Mouse (Mus musculus) heart, embryonic 12.5 days (tissue): ENCODE data around the gene Stc2. TPM values are rescaled to one million over a fixed set of nuclear protein-coding genes. Genes with fewer than 3 reads are reported as not detected.

ENCODE experiments used
- ATAC-seq: fragments of 200-750 bp; cut with Nextera tagmentation; 2 replicates; pipeline ENCODE4 v1.8.0; 2017; ENCODE audit warnings: moderate TSS enrichment, moderate library complexity; ENCODE audit not compliant: insufficient number of reproducible peaks, low FRiP score
- H3K27ac ChIP-seq: fragments of 300-500 bp; sonication (generic); 2 replicates; pipeline ENCODE4 v1.5.1; 2016; ENCODE audit warnings: mild to moderate bottlenecking, moderate library complexity; ENCODE audit not compliant: poor library complexity, severe bottlenecking
- H3K27me3 ChIP-seq: fragments of 300-500 bp; sonication (generic); replicated peaks from 2 replicates; pipeline ENCODE4 v1.6.1; 2016; ENCODE audit warnings: mild to moderate bottlenecking, moderate library complexity
- H3K36me3 ChIP-seq: fragments of 300-500 bp; sonication (generic); 2 replicates; pipeline ENCODE4 v1.6.1; 2016; ENCODE audit warnings: mild to moderate bottlenecking, moderate library complexity
- H3K4me1 ChIP-seq: fragments of 300-500 bp; sonication (generic); replicated peaks from 2 replicates; pipeline ENCODE4 v1.6.1; 2016; ENCODE audit warnings: mild to moderate bottlenecking
- H3K4me2 ChIP-seq: fragments of 300-500 bp; sonication (generic); 2 replicates; pipeline ENCODE4 v1.6.1; 2016; ENCODE audit warnings: mild to moderate bottlenecking, moderate library complexity
- H3K4me3 ChIP-seq: fragments of 300-500 bp; sonication (generic); 2 replicates; pipeline ENCODE4 v1.5.1; 2016; ENCODE audit warnings: mild to moderate bottlenecking
- H3K9ac ChIP-seq: fragments of 300-500 bp; sonication (generic); 2 replicates; pipeline ENCODE4 v1.6.1; 2016; ENCODE audit warnings: mild to moderate bottlenecking, moderate library complexity
- H3K9me3 ChIP-seq: fragments of 300-500 bp; sonication (generic); replicated peaks from 2 replicates; pipeline ENCODE4 v1.6.1; 2016; ENCODE audit warnings: mild to moderate bottlenecking, moderate library complexity
- WGBS: fragments of 180-500 bp; shearing (Covaris S2); methylation state at CpG from one replicate; pipeline ENCODE4 v1.1.7; 2016; 5-methylcytosine and 5-hydroxymethylcytosine counted together
- polyA plus RNA-seq: library from polyadenylated mRNA; unstranded; fragments of >200 nt; fragmentation: Nextera tagmentation; extraction: Ambion mirVana; gene quantifications from 2 replicates; pipeline ENCODE4 v1.2.1, GENCODE M21; 2016

Gene Stc2
- polyA plus RNA-seq, result 3.7 and 3.8 TPM in 2 replicates

DNA sequence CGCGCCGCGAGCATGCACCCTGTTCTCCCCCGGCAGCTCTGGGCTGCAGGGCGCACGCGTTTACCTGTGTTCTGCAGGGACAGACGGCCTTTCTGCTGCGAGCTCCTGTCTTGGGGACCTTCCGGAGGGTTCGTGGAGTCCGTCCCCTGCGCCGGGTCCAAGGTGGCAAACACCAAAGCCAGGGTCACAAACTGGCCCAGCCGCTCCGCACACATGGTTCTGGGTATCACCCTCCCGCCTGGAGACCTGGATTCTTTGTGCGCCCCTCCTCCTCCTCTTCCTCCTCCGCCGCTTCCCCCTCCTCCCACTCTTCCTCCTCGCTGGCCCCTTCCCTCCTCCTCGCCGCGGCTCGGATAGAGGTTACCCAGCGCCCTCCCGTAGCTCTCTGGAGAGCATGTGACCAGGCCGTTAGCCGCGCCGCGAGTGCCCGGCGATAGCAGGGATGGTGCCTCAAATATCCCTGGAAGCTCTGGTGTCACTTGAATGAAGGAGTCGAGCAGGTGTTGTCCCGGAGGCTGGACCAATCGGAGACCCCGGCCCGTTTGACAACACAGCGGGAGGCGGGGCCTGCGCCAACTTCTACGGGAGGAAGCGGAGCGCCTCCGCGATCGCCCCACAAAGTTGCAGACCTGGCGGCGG, at the start of gene Stc2:
Gene Stc2, minus strand, starts transcription at position 427 of the 639 bp plus-strand sequence.
- no peaks in the 10 kb centered on the region for H3K36me3 ChIP-seq
- ATAC-seq, result peak; percentile 81
- under 1% methylated on average over 50 of the region's 51 CpGs for WGBS
- H3K4me3 ChIP-seq, result peak within 1 kb of the TSS; percentile 64
- H3K27ac ChIP-seq, result peak within 1 kb of the TSS; percentile 46
- peaks cover 22% of the 10 kb centered on the region for H3K4me1 ChIP-seq
- peak within 1 kb of the TSS; percentile 74 for H3K9ac ChIP-seq
- H3K4me2 ChIP-seq, result peak within 1 kb of the TSS; percentile 92
- no peaks in the 10 kb centered on the region for H3K9me3 ChIP-seq
- H3K27me3 ChIP-seq, result peaks cover 35% of the 10 kb centered on the region

DNA sequence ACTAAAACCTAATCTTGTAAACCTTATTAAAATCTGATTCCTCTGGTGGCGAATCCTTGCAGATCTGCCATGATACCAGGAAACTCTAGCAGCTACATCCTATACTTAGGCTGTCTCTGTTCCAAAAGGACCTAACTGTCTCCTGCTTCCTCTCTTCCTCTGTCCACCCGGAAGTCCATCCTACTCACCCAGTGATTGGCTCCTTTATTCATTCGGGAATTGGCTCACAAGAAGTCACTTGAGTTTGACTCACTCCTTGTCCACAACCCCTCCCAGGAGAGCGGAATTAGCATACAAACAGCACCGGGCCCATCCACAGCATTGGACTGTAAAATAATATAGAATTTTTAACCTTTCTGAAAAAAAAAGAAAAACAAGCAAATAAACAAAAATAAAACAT, 47.2 kb upstream of the Stc2 start:
- no peak overlapping the region for H3K4me3 ChIP-seq
- ATAC-seq, result no peak
- no peaks in the 10 kb centered on the region for H3K4me1 ChIP-seq
- H3K9ac ChIP-seq, result no peak overlapping the region
- H3K9me3 ChIP-seq, result no peaks in the 10 kb centered on the region
- H3K36me3 ChIP-seq, result no peaks in the 10 kb centered on the region
- H3K27ac ChIP-seq, result no peak overlapping the region
- no peak overlapping the region for H3K4me2 ChIP-seq
- 65% methylated on average over 5 of the region's 5 CpGs for WGBS
- no peaks in the 10 kb centered on the region for H3K27me3 ChIP-seq

DNA sequence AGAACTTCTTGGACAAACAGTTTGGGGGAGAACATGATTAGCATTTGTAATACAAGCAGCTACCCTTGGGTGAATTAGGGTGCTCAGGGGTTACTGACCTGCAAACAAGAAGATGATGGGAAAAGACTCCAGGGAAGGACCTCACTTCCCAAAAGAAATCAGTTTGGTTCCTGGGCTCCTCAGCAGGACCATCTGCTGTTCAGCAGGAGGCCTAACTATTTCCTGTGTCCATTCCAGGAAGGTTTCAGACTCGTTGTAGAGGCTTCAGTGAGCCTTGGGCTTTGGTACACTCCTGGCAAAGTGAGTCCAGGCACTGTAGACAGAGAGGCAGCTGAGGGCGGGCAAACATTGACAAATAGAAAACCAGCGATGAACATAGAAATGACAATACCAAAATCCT, 42.5 kb upstream of the Stc2 start:
- WGBS, result 60% methylated on average over 3 of the region's 3 CpGs
- H3K4me3 ChIP-seq, result no peak overlapping the region
- no peaks in the 10 kb centered on the region for H3K27me3 ChIP-seq
- H3K9me3 ChIP-seq, result no peaks in the 10 kb centered on the region
- H3K27ac ChIP-seq, result no peak overlapping the region
- ATAC-seq, result no peak
- H3K4me1 ChIP-seq, result no peaks in the 10 kb centered on the region
- no peaks in the 10 kb centered on the region for H3K36me3 ChIP-seq
- no peak overlapping the region for H3K4me2 ChIP-seq
- H3K9ac ChIP-seq, result no peak overlapping the region

DNA sequence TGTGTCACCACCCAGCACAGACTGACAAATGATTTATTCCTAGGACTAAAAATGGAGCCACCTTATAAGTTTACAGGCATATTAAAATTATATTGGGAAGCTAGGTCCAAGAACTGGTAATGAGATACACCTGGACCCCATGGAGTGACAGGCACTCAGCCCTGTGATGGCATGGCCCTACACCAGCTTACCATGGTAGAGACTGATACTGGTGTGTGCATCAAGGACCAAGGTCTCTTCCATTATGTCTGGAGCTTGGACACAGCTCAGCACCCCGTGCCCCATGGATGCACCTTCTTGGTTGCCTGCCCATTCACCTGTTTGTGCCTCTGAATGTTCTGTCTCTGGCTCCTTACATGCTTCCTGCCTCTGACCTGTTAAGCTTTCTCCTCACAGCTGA, 36.9 kb upstream of the Stc2 start:
- Histone ChIP-seq H3K36me3 (no peaks in the 10 kb centered on the region), H3K4me2 (no peak overlapping the region), H3K9me3 (no peaks in the 10 kb centered on the region), H3K27me3 (no peaks in the 10 kb centered on the region), H3K4me1 (no peaks in the 10 kb centered on the region), H3K4me3 (no peak overlapping the region), H3K9ac (no peak overlapping the region), H3K27ac (no peak overlapping the region)
- 70% methylated on average over 1 of the region's 1 CpGs for WGBS
- ATAC-seq, result no peak

DNA sequence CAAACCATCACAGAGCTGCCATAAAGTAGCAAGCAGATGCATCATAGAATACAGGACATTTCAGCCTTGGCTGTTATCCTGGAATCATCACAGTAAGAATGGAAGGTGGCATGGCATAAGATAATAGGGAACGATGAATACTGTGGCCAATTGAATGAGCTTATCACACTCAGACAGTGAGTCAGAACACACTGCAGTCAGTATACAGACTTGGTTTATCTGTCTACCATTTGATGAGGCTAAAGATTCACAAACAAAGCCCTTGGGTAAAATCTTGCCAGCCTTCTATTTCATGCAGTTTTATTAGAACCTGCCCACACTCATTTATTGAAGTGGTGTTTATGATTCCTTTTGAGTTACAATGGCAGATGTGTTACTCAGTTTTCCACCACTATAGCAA, 33.2 kb upstream of the Stc2 start:
- Histone ChIP-seq H3K27me3 (no peaks in the 10 kb centered on the region), H3K4me2 (no peak overlapping the region), H3K36me3 (no peaks in the 10 kb centered on the region), H3K9ac (no peak overlapping the region), H3K27ac (no peak overlapping the region), H3K4me3 (no peak overlapping the region), H3K9me3 (no peaks in the 10 kb centered on the region), H3K4me1 (no peaks in the 10 kb centered on the region)
- ATAC-seq, result no peak
- 71% methylated on average over 1 of the region's 1 CpGs for WGBS

DNA sequence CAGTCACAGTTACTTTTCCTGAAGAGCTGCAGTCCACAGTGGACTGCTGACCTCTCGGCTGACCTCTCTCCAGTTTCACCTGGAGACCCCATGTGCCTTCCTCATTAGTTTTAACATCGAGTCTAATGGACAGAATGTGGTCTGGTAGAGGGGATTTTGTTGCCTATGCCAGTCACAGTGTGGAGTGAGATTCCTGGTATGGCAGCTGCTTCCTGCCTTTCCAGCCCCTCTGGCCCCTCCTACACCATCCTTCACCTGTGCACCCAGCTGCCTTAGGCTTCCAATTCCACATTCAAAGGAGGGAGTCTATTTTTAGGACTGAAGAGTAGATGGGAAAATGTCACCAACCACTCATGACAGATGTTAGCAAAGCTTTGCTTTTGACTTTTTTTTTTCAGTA, 28.7 kb upstream of the Stc2 start:
- no peak for ATAC-seq
- Histone ChIP-seq H3K36me3 (no peaks in the 10 kb centered on the region), H3K27me3 (no peaks in the 10 kb centered on the region), H3K9me3 (no peaks in the 10 kb centered on the region), H3K27ac (no peak overlapping the region), H3K4me1 (no peaks in the 10 kb centered on the region), H3K4me2 (no peak overlapping the region), H3K4me3 (no peak overlapping the region), H3K9ac (no peak overlapping the region)
- 67% methylated on average over 2 of the region's 2 CpGs for WGBS

DNA sequence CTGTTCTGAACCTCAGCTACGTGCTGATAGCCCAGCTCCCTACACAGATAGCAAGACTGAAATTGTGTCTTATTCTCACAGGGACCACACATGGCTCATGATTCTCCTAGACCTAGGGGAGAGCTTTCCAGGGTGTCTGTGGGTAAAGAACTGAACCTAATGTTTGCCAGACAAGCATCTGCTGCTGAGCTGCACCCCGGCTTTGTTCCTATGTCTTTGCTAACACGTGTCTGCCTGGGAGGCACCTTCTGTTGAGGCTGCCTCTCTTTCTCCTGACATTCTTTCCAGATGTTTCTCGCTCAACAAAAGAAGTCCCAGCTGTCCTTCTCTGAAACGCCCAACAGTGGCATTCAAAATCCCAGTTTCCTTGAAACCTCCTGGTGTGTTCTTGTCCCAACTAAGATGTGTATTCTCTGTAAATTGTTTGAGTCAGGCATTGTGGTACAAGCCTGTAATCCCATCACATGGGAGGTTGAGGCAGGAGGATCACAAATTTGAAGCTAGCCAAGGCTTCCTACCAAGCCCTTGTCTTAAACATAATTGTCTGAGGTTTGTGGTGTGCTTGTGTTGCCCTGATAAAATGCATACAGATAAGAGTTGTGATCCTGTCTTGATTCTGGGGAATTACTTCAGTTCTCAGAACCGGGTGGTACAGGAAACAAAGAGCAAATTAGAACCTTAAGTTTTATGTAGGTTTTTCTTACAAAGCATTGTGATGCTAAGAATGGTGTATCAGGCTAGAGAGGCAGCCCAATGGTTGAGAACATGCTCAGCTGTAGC, 27.0 kb upstream of the Stc2 start:
- Histone ChIP-seq H3K27ac (no peak overlapping the region), H3K36me3 (no peaks in the 10 kb centered on the region), H3K9me3 (no peaks in the 10 kb centered on the region), H3K4me2 (no peak overlapping the region), H3K27me3 (no peaks in the 10 kb centered on the region), H3K9ac (no peak overlapping the region), H3K4me1 (no peaks in the 10 kb centered on the region), H3K4me3 (no peak overlapping the region)
- ATAC-seq, result no peak
- 70% methylated on average over 6 of the region's 6 CpGs for WGBS

DNA sequence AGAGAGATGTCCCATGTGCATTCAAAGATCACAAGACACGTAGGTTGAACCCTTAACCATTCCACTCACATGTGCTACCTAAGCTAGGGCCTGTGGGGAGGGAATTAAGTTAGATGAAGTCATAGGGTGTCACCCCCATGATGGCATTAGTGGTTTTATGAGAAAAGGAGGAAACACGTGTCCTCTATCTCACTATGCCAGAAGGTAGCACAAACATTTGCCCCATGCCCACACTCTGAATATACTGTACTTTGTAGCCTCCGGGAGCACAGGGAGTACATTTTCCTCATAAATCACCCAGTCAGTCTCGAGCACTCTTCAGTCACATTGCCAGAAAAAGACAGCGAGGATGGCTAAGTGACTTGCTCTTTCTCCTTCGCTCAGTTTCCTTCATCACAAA, 24.2 kb upstream of the Stc2 start:
- Histone ChIP-seq H3K27ac (no peak overlapping the region), H3K4me3 (no peak overlapping the region), H3K36me3 (no peaks in the 10 kb centered on the region), H3K9me3 (no peaks in the 10 kb centered on the region), H3K9ac (no peak overlapping the region), H3K4me2 (no peak overlapping the region), H3K27me3 (no peaks in the 10 kb centered on the region), H3K4me1 (no peaks in the 10 kb centered on the region)
- WGBS, result 73% methylated on average over 6 of the region's 6 CpGs
- no peak for ATAC-seq

DNA sequence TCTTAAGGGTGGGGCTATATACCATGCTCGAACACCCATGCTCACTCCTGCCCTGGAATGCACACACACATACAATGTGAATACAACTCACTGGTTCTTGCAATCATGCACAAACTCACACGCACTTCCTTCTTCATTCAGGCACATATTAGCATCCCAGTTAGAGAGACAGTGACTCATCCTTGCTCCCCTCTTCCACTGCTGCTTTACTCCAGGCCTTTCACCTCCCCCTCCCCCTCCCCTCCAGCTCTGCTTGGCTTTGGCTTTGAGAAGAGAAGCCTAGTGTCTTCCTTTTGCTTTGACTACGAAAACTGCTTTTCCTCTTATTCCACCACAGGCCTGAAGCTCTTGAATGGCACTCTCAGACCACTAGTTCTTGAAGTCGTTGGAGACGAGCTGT, 22.5 kb upstream of the Stc2 start:
- no peaks in the 10 kb centered on the region for H3K27me3 ChIP-seq
- no peak overlapping the region for H3K4me3 ChIP-seq
- no peaks in the 10 kb centered on the region for H3K36me3 ChIP-seq
- H3K4me1 ChIP-seq, result no peaks in the 10 kb centered on the region
- no peaks in the 10 kb centered on the region for H3K9me3 ChIP-seq
- no peak for ATAC-seq
- 61% methylated on average over 5 of the region's 5 CpGs for WGBS
- H3K27ac ChIP-seq, result no peak overlapping the region
- no peak overlapping the region for H3K9ac ChIP-seq
- no peak overlapping the region for H3K4me2 ChIP-seq

DNA sequence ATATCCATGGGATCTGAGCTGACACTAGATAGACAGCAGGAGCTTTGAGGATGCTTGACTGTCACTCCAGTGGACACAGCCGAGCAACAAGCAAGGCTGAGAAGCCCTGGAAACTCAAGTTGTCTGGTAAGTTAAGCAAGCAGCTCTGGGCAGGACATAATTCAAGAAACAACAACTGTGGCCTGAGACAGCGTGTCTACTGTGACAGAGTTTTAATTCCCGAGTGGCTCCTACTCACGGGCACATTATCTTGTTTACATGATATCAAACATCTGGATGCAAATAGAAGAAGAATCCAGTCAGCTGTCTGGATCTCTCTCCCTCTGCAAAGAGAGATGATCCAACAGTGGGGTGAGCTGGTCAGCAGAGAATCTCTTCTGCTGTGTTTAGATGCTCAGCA, 19.0 kb upstream of the Stc2 start:
- no peak for ATAC-seq
- Histone ChIP-seq H3K36me3 (no peaks in the 10 kb centered on the region), H3K27me3 (no peaks in the 10 kb centered on the region), H3K9ac (no peak overlapping the region), H3K27ac (no peak overlapping the region), H3K4me1 (no peaks in the 10 kb centered on the region), H3K4me3 (no peak overlapping the region), H3K4me2 (no peak overlapping the region), H3K9me3 (no peaks in the 10 kb centered on the region)
- WGBS, result 61% methylated on average over 4 of the region's 4 CpGs

DNA sequence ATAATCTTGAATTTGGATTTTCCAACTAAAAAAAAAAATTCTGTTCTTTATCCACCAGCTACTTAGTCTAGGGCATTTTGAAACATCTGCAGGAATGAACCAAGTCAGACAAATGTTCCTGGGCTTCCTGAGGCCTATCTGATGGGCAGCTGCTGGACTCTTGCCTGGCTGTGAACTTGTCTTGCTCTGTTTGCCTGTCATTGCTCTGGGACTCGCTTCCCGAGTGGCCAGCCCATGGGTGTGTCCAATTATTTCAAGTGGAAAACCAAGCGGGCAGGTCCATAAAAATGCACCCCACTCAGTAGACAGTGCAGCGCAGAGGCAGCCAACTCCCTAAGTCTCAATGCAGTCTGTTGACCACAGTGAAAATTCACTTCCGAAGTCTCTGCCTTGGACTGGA, 17.7 kb upstream of the Stc2 start:
- no peak for ATAC-seq
- H3K9me3 ChIP-seq, result no peaks in the 10 kb centered on the region
- no peak overlapping the region for H3K9ac ChIP-seq
- H3K4me3 ChIP-seq, result no peak overlapping the region
- no peaks in the 10 kb centered on the region for H3K27me3 ChIP-seq
- no peak overlapping the region for H3K4me2 ChIP-seq
- H3K36me3 ChIP-seq, result no peaks in the 10 kb centered on the region
- no peak overlapping the region for H3K27ac ChIP-seq
- H3K4me1 ChIP-seq, result no peaks in the 10 kb centered on the region
- 75% methylated on average over 5 of the region's 5 CpGs for WGBS

DNA sequence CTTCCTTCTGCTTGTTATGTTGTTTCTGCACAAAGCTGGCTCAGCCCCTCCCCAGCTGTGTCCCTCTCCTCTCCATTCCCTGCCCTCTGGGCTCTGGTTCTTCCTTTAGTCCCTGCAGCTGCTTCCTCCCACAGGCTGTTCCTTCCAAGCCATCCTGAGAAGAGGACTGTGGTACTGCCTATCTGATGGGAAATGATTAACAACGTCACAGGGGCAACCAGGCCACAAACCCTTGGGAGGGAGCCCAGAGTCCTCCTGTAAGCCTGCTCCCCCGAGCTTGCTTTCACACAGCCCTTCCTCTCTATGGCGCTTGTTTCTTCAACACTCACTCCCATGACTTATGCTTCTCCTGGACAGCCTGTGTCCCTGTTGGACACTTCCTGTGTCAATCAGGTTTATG, 16.7 kb upstream of the Stc2 start:
- no peaks in the 10 kb centered on the region for H3K4me1 ChIP-seq
- H3K4me3 ChIP-seq, result no peak overlapping the region
- no peak overlapping the region for H3K27ac ChIP-seq
- no peaks in the 10 kb centered on the region for H3K9me3 ChIP-seq
- no peak overlapping the region for H3K9ac ChIP-seq
- ATAC-seq, result no peak
- WGBS, result 55% methylated on average over 3 of the region's 3 CpGs
- no peaks in the 10 kb centered on the region for H3K27me3 ChIP-seq
- no peaks in the 10 kb centered on the region for H3K36me3 ChIP-seq
- no peak overlapping the region for H3K4me2 ChIP-seq
